Mouse (Mus musculus) hindbrain, embryonic 10.5 days (tissue): ENCODE data around the gene Hoga1. TPM values are rescaled to one million over a fixed set of nuclear protein-coding genes. Genes with fewer than 3 reads are reported as not detected.

Experiments used
- DNase-seq: peaks from one replicate; pipeline ENCODE4 v3.0.0-alpha.2; 2017; ENCODE audit warnings: low spot score
- H3K27ac ChIP-seq: fragments of 300-500 bp; sonication (generic); 2 replicates; pipeline ENCODE4 v1.5.1; 2016; ENCODE audit warnings: mild to moderate bottlenecking, moderate library complexity
- H3K27me3 ChIP-seq: fragments of 300-500 bp; sonication (generic); 2 replicates; pipeline ENCODE4 v1.6.1; 2016; ENCODE audit warnings: mild to moderate bottlenecking; ENCODE audit not compliant: poor library complexity, insufficient read depth, severe bottlenecking
- H3K36me3 ChIP-seq: fragments of 300-500 bp; sonication (generic); 2 replicates; pipeline ENCODE4 v1.6.1; 2016; ENCODE audit warnings: mild to moderate bottlenecking, moderate library complexity
- H3K4me1 ChIP-seq: fragments of 300-500 bp; sonication (generic); replicated peaks from 2 replicates; pipeline ENCODE4 v1.6.1; 2016; ENCODE audit warnings: mild to moderate bottlenecking
- H3K4me3 ChIP-seq: fragments of 300-500 bp; sonication (generic); 2 replicates; pipeline ENCODE4 v1.5.1; 2016; ENCODE audit warnings: mild to moderate bottlenecking, moderate library complexity
- H3K9me3 ChIP-seq: fragments of 300-500 bp; sonication (generic); 2 replicates; pipeline ENCODE4 v1.6.1; 2016; ENCODE audit warnings: mild to moderate bottlenecking, moderate library complexity
- WGBS: fragments of 180-500 bp; shearing (Covaris S2); methylation state at CpG from one replicate; pipeline ENCODE4 v1.1.7; 2016; 5-methylcytosine and 5-hydroxymethylcytosine counted together
- polyA plus RNA-seq: library from polyadenylated mRNA; unstranded; fragments of >200 nt; fragmentation: Nextera tagmentation; extraction: Ambion mirVana; gene quantifications from 2 replicates; pipeline ENCODE4 v1.2.1, GENCODE M21; 2016

The Hoga1 gene
- polyA plus RNA-seq, 1 experiment from 2014 or later: 1.9 TPM

DNA sequence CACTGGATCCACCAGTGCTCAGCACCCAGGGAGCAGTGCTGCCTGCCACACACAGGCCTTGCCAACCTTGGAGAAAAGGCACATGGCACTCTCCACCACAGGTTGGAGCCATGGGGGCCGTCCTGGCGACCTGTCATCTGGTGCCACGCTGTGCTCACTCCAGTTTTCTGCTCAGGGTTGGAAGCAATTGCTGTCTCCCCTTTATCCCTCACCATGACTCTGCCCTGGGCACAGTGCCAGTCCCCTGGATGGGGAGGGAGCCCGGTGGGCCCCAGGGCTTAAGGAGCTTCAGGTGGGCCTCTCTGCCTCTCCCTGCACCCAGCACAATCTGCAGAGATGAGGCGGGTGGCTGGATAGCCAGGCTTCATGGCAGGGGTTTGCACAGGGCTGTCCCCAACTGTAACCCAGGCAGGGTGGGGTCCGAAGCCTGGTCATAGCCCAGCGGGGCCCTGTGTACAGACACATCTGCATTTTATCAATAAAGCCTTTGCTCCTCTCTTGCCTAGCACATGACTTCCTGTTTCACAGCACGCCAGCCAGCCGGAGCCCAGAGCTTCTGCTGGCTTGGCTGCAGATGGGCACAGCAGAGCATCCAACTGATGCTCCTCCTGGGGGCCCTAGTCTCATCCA is 11.1 kb upstream of the Hoga1 start:
- H3K4me3 ChIP-seq: no peak overlapping the region
- H3K27me3 ChIP-seq: peaks cover 3% of the 10 kb centered on the region; the same call in 1 of the 2 replicates
- no peak overlapping the region for H3K27ac ChIP-seq
- H3K4me1 ChIP-seq: peaks cover 25% of the 10 kb centered on the region
- H3K9me3 ChIP-seq: no peaks in the 10 kb centered on the region
- DNase-seq: no peak
- WGBS: 78% methylated on average over 9 of the region's 9 CpGs
- peaks cover 10% of the 10 kb centered on the region for H3K36me3 ChIP-seq

DNA sequence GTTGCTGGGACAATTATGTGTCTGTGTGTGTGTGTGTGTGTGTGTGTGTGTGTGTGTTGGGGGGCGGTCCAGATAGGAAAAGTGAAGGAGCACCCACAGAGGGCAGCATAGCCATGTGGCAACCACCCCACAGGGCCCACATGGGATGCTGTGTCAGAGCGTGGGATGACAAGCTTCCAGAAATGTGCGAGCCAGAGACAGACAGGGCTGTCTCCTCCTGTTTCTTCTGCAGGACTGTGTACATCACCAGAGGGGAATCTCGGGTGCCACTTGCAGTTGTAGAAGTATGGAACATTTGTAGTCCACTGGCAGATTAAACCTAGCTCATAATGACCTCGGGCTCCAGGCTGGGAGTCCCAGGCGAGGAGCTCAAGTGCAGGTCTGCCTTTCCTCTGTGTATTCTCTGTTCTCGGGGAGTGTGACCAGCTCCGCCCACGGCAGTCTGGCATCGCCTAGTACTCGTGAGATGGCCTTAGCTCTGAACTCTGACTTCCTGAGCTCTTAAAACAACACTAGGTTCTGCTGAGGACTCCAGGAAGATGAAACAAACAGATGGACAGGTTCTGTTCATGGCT is 10.4 kb upstream of the Hoga1 start:
- DNase-seq: no peak
- H3K4me1 ChIP-seq: peaks cover 25% of the 10 kb centered on the region
- peaks cover 6% of the 10 kb centered on the region for H3K27me3 ChIP-seq
- no peaks in the 10 kb centered on the region for H3K9me3 ChIP-seq
- 57% methylated on average over 11 of the region's 11 CpGs for WGBS
- peaks cover 10% of the 10 kb centered on the region for H3K36me3 ChIP-seq
- peak overlapping the region; percentile 1; the same call in 1 of the 2 replicates for H3K27ac ChIP-seq
- no peak overlapping the region for H3K4me3 ChIP-seq

DNA sequence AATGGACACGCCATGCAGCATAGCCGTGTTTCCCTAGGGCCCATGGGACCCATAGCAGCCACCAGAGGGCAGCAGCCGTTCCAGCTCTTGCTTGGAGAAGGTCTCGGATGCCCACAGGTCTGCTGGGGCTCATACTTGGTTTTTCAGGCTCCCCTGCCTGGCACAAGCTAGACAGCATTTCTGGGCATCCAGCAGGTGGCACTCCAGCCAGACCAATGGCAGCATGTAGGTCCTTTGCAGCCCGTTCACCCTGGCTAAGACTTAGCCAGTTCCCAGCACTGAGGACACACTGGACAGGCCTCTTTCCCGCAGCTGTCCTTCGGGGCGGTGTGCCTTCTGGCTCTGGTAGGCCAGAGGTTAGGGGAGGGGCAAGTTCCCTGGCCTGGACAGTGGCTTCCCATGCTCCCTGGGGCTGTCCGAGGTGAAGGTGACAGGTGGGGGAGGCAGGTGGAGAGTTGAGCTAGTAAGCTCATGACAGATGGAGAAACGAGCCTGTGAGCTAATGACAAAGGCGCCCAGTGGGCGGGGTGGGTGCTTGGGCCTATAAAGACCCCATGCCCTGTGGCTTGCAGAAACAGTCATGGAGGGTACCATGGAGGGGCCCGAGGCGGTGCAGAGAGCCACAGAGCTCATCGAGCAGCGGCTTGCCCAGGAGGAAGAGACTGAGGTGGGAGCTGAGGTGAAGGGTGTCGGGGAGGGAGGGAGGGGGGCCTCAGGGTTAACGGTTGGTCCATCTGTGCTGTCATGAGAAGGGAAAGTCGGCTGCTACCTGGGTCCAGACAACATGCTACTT is 9.8 kb upstream of the Hoga1 start, which contains the start of gene Ankrd2:
Gene Ankrd2 (plus strand): TSS at position 545 of the 793 bp plus-strand sequence.
- peak; percentile 78 for DNase-seq
- Histone ChIP-seq H3K27me3 (peaks cover 12% of the 10 kb centered on the region), H3K4me1 (peaks cover 25% of the 10 kb centered on the region), H3K36me3 (peaks cover 10% of the 10 kb centered on the region), H3K27ac (peak within 1 kb of the TSS; percentile 1; the same call in 1 of the 2 replicates), H3K4me3 (no peak within 1 kb of the TSS), H3K9me3 (no peaks in the 10 kb centered on the region)
- 67% methylated on average over 19 of the region's 19 CpGs for WGBS

DNA sequence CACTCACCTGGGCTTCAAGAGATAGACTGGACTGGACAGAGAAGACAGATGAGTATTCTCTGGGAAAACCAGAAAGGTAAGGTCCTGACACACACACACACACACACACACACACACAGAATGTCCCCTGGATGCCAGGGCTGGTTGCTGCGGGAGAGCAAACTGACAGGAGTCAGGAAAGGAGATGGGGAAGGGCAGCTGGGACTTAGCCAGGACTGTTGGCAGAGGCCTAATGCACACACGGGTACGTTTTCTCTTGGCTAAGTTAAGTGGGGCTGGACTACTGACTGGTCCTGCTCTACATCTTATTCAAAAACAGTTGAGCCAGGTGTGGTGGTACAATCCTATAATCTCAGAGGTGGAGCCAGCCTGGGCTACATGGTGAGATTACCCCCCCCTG is 9.1 kb upstream of the Hoga1 start:
- H3K4me1 ChIP-seq: peaks cover 25% of the 10 kb centered on the region
- peaks cover 10% of the 10 kb centered on the region for H3K36me3 ChIP-seq
- no peak overlapping the region for H3K4me3 ChIP-seq
- DNase-seq: no peak
- H3K9me3 ChIP-seq: no peaks in the 10 kb centered on the region
- H3K27ac ChIP-seq: no peak overlapping the region
- H3K27me3 ChIP-seq: peaks cover 13% of the 10 kb centered on the region
- WGBS: 92% methylated on average over 3 of the region's 3 CpGs

DNA sequence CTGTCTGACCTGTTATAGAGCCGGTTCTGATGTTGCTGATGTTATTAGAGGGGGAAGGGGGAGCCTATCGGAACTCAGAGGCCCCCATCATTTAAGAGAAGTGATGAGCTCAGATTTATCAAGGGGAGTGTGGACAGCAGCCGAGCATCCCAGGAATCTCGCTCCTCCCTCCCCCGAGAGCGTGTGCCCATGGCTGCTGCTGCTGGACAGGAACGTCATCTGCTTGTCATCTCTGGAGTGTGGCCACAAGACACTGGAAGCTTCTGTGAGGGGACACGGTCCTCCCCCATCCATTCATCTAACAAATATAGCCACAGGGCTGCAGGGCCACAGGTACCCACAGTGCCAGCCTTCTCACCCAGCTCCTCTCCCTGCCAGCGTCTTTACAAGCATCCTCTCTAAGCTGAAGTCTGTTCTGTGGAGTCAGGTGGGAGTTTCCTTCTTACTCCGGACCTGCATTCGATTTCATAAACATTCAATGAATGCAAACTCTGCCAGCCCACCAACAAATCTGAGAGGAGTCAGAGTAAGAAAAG is 8.2 kb upstream of the Hoga1 start:
- Histone ChIP-seq H3K36me3 (peaks cover 10% of the 10 kb centered on the region), H3K27ac (no peak overlapping the region), H3K27me3 (peaks cover 13% of the 10 kb centered on the region), H3K9me3 (no peaks in the 10 kb centered on the region), H3K4me1 (peaks cover 25% of the 10 kb centered on the region), H3K4me3 (no peak overlapping the region)
- WGBS: 81% methylated on average over 11 of the region's 11 CpGs
- no peak for DNase-seq

DNA sequence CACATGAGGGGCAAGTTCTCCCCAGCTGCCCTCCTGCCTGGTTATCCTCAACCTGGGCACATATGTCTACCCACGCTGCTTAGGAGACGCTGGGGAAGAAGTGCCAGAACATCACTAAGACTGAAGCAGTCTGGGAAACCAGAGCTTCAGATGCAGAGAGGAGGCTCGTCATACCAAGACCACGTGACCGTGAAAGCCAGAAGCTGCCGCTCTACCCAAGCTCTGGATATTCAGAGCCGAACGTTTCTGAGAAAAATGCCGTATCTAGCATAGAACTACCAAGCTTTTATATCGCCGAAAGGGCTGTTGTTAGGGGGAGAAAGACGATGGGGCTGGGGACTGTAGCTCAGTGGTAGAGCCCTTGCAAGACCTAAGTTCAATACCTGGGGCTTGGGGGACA is 7.1 kb upstream of the Hoga1 start:
- no peak overlapping the region for H3K27ac ChIP-seq
- DNase-seq: no peak
- H3K27me3 ChIP-seq: peaks cover 13% of the 10 kb centered on the region
- H3K9me3 ChIP-seq: no peaks in the 10 kb centered on the region
- H3K4me3 ChIP-seq: no peak overlapping the region
- 92% methylated on average over 12 of the region's 12 CpGs for WGBS
- H3K4me1 ChIP-seq: peaks cover 25% of the 10 kb centered on the region
- H3K36me3 ChIP-seq: peaks cover 10% of the 10 kb centered on the region

DNA sequence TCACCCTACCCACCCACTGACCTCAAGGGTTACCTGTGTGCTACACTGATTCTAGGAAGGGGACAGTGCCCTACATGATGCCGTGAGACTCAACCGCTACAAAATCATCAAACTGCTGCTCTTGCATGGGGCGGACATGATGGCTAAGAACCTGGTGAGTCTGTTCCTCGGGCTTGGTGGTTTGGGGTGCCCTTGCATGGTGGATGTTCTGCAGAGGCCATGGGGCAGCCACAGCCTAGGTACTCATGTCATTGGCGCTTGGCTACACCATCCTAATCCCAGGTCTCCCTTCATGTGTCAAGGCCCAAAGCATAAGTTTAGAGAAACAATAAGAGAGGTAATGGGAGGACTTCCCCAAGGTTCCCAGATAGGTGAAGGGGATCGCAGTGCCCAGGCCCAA is 1.4 kb upstream of the Hoga1 start:
- no peak overlapping the region for H3K27ac ChIP-seq
- no peaks in the 10 kb centered on the region for H3K36me3 ChIP-seq
- H3K4me1 ChIP-seq: peaks cover 12% of the 10 kb centered on the region
- H3K27me3 ChIP-seq: peaks cover 10% of the 10 kb centered on the region
- WGBS: 95% methylated on average over 6 of the region's 6 CpGs
- no peak overlapping the region for H3K4me3 ChIP-seq
- DNase-seq: no peak
- H3K9me3 ChIP-seq: no peaks in the 10 kb centered on the region

DNA sequence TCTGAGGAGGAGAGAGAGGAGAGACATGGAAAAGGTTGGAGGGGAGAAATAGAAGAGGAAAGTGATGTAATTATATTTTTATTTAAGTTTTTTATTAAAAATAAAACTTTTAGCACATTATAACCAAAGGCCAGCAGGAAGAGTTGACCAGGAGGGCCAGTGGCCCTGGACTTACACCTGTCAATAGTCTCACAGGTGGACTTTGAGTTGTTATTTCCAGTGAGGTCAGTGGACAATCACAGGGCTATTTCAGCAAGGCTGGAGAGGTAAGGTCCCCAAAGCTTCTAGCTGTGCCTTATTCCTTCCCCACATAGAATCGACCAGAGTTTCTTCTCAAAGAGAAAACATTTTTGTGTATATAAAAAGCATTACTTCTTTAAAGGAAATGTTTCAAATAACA is 4.8 kb downstream of the Hoga1 start:
- 81% methylated on average over 1 of the region's 1 CpGs for WGBS

DNA sequence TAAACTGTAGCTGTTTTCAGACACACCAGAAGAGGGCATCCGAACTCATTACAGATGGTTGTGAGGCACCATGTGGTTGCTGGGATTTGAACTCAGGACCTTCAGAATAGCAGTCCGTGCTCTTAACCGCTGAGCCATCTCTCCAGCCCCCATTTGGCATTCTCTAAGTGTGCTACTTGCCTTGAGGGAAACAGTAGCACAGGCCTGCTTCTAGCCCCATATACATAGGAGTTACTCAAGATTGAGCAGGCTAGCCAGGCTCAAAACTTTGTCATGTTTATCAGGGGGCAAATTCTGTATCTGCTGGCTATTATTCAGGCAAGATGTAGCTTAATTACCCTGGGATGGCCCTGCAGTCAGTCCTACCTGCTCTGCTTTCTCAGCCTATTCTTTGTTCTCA is 5.9 kb downstream of the Hoga1 start:
- 90% methylated on average over 3 of the region's 3 CpGs for WGBS
- DNase-seq: no peak
- H3K4me3 ChIP-seq: no peak overlapping the region
- H3K9me3 ChIP-seq: no peaks in the 10 kb centered on the region
- no peaks in the 10 kb centered on the region for H3K36me3 ChIP-seq
- H3K27me3 ChIP-seq: no peaks in the 10 kb centered on the region
- H3K4me1 ChIP-seq: peaks cover 10% of the 10 kb centered on the region
- no peak overlapping the region for H3K27ac ChIP-seq

More for the DNA sequence above, 4.8 kb downstream of the Hoga1 start:
- Histone ChIP-seq H3K27ac (no peak overlapping the region), H3K4me1 (peaks cover 20% of the 10 kb centered on the region), H3K27me3 (no peaks in the 10 kb centered on the region; the same call in 1 of the 2 replicates), H3K4me3 (no peak overlapping the region), H3K36me3 (no peaks in the 10 kb centered on the region), H3K9me3 (no peaks in the 10 kb centered on the region)
- no peak for DNase-seq

DNA sequence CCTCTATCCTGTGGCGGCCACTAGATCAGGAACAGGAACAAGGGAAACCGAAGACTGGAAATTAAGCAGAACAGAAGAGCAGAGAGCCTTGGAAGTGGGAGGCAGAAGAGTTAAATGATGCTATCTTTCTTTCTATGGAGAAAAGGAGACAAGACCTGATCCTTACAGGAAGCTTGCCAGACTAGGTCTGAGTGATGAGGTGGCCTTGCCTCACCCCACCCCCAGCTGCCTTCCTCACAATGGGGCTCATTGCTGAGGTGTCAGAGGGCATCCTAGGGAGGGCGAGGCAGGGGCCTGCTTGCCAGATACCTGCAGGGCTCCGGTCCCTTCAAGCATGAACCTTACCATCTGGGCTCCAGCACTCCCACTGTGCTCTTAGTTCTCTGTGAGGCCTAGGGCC is 6.5 kb downstream of the Hoga1 start, which contains the start of gene 4933411K16Rik:
Gene 4933411K16Rik (plus strand): TSS at position 301 of the 400 bp plus-strand sequence.
- Histone ChIP-seq H3K4me3 (no peak within 1 kb of the TSS), H3K27ac (peak within 1 kb of the TSS; percentile 35; the same call in 1 of the 2 replicates), H3K4me1 (peaks cover 10% of the 10 kb centered on the region), H3K27me3 (no peaks in the 10 kb centered on the region), H3K9me3 (no peaks in the 10 kb centered on the region), H3K36me3 (no peaks in the 10 kb centered on the region)
- DNase-seq: no peak
- 69% methylated on average over 4 of the region's 4 CpGs for WGBS

DNA sequence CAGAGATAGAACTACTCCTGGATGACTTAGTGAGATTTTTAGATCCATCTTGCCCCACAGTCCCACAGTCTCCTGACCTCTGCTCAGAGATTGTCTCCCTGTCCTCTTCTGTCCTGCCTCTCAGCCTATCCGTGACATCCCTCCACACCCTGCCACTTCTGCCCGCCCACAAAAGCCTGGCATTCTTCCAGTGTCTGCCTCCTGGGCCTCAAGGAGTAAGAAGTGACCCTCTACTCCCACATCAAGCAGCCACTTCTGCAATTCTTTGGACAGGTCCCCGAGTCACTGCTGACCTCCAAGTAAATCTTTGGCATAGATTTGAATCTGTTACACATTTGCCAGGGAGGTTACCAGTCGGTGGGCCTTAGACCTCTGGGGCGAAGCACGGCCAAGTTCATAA is 8.8 kb downstream of the Hoga1 start:
- no peak overlapping the region for H3K27ac ChIP-seq
- H3K4me3 ChIP-seq: no peak overlapping the region
- H3K27me3 ChIP-seq: no peaks in the 10 kb centered on the region
- no peaks in the 10 kb centered on the region for H3K36me3 ChIP-seq
- no peaks in the 10 kb centered on the region for H3K9me3 ChIP-seq
- 82% methylated on average over 6 of the region's 6 CpGs for WGBS
- DNase-seq: no peak
- peaks cover 10% of the 10 kb centered on the region for H3K4me1 ChIP-seq

DNA sequence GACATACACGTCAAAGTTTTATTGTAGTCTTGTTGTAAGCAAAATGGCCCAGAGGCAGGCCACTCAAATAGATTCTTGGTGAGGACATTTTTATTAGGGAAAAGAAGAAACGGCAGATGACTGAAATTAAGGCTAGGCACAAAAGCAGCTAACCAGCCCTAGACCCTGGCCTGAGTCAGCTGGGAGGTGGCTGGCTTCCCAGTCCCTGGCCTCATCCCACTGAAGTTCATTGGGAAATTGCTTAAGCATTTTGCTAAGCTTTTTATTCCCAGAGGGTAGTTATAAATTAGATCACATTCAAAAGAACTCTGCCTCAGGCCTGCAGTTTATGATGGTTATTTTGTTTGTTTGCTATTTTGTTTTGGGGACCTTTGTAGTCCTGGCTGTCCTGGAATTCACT is 10.5 kb downstream of the Hoga1 start:
- Histone ChIP-seq H3K27ac (no peak overlapping the region), H3K27me3 (no peaks in the 10 kb centered on the region), H3K9me3 (no peaks in the 10 kb centered on the region), H3K4me3 (no peak overlapping the region), H3K4me1 (peaks cover 10% of the 10 kb centered on the region), H3K36me3 (no peaks in the 10 kb centered on the region)
- WGBS: 92% methylated on average over 2 of the region's 2 CpGs
- no peak for DNase-seq
